Mouse (Mus musculus) gastrocnemius, adult 8-10 months (tissue): ENCODE data around the gene Abca8b. TPM values are rescaled to one million over a fixed set of nuclear protein-coding genes. Genes with fewer than 3 reads are reported as not detected.

Source experiments
- total RNA-seq, 4 experiments: library from RNA; stranded (reverse); gene quantifications; 2 replicates each; pipeline ENCODE4 v1.2.4; 2022

Gene Abca8b
- total RNA-seq, 4 experiments from 2014 or later, result 13.5 to 23.2 (median 16.6) TPM

Other genes starting within 250 kb of the Abca8b start
- not detected for gene 1700012B07Rik, start 167.8 kb downstream of the Abca8b start, total RNA-seq
- gene Abca8a, start 100.1 kb upstream of the Abca8b start, total RNA-seq, result 10 to 100 TPM; 22.0 to 35.0 (median 26.5) TPM
- gene Abca9, start 172.4 kb upstream of the Abca8b start, total RNA-seq, result 10 to 100 TPM in 1 of 4 experiments, 1 to 10 TPM in 3; 6.8 to 10.3 (median 7.8) TPM